Mouse (Mus musculus) kidney, postnatal 10 days (tissue): Measurements from ENCODE around the gene Zfp74.
"Not testable (repeated sequence)": the region's sequence is repeated elsewhere in the genome, so short reads cannot be mapped to it uniquely, and the experiment has no call there.

ENCODE experiments used
- DNase-seq: peaks from one replicate; pipeline ENCODE4 v3.0.0; 2021; ENCODE audit warnings: mixed read lengths

Gene Zfp74

DNA sequence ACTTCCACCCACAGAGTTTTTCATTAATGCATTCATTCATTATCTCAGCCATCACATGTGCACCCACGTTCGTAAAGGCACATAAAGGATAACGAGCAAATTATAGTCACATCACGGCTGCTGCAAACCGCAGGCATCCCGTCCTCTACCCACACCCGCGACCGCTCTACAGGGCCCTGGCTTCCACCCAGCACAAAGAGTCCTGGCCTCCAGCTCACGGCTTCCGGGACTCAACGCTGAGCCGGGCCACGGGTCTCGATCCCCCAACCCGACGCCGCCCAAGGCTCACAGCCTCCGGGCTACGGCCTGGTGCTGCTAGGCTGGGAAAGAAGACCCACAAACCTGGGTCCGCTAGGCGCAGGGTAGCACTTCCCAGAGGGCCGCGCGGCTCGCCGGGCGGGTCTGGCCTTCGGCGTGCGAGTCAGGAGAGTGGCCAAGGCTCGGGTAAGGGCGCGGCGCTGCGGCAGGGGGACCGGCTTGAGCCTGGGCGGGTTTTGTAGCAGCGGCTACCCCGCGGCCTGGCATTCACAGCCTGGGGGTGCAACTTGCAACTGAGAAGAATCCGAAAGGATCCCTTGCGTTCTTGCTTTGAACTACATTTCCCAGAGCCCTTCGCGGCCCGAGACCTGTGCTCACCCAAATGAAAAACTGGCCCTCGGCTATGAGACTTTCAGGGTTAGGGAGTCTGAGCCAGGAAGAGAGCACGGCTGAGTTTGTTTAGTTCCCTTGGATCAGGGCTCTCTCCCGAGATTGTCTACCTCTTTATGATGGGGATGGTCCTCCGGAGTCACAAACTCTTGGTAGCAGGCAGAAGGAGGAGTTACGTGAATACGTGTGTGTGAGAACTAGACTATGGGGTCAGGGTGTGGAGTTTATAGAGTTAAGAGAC is at the start of gene Zfp74:
Gene Zfp74, minus strand, starts transcription at position 577 of the 889 bp plus-strand sequence.
- peak; percentile 86 for DNase-seq

DNA sequence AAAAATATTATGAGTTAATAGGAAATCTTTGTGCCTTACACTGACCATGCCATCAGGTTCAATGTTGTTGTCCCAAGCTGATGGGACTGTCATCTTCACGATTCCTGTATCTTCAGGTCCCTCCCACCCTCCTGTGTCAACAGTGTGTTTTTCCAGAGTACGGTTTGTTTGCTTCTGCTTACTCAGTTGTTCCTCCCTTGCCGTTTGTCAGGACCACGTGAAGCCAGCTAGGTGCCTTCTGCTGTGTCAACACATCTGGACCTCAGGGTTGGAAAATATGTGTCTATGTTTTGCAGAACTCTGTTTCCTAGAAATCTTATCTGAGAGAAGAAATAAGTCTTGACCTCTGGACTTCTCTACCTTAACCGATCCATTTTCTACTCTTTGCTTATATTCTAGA is 46.7 kb upstream of the Zfp74 start:
- no peak for DNase-seq

DNA sequence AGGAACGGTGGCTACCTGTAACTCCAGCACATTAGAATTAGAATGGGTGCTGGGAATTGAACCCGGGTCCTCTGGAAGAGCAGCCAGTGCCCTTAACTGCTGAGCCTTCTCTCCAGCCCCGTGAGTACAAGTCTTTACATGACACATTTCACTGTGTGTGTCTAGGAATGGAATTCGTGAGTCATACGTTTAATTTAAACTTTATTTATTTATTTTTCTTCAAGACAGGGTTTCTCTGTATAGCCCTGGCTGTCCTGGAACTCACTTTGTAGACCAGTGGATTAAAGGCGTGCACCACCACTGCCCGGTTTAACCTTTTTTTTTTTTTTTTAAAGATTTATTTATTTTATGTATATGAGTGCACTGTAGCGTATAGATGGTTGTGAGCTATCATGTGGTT is 41.2 kb upstream of the Zfp74 start:
- no peak for DNase-seq

DNA sequence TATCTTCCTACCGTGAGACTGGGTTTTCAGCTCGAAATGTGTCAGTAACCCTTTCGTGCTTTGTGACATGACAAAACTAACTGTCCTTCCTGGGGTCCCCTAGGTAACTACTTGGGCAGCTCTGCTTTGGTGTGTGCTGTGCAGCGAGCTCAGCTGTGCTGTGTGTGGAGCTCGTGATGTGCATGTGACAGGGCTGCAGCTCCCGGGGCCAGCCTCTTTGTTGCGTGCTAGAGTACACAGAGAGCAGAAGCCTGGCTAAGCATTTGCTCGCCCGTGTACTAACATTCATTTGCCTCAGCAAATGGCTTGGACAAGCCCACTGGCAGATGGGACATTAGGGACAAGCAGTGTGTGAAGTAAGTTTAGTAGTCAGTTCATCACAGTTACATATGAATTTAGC is 39.5 kb upstream of the Zfp74 start:
- DNase-seq, result no peak

DNA sequence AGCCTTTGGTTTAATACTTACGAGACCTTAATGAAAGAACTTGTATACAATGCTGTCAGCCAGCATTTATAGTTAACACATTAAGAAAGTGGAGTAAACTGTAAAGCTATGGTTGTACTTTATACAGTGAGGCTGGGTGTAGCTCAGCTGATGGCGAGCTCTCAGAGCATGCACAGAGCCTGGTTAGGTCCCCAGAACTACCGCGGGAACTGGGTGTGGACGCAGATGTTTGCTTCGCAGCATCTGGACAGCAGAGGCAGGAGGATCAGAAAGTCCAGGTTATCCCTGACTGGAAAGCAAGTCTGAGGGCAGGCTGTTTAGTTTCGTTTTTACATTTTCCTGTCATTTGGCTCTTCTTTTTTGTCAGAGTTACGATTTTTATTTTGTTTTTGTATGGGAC is 38.8 kb upstream of the Zfp74 start:
- DNase-seq, result no peak

DNA sequence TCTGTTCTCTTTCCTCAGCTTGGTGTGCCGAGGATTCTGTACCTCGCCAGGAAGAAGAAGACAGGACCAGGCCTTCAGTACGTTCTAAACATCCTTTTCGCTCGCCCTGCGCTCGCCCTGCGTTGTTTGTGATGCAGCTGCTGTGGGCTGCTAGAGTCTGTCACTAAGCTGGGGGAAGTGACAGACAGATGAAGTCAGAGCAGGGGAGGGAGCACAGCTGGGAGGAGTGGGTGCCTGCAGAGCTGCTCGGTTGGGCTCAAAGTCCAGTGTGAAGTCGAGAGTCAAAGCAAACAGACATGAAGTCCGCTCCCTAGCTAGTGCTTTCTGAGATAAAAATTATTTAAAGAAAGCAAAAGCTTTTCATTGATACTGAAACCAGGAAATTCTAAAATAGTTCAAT is 35.1 kb upstream of the Zfp74 start:
- DNase-seq, result peak; percentile 43

DNA sequence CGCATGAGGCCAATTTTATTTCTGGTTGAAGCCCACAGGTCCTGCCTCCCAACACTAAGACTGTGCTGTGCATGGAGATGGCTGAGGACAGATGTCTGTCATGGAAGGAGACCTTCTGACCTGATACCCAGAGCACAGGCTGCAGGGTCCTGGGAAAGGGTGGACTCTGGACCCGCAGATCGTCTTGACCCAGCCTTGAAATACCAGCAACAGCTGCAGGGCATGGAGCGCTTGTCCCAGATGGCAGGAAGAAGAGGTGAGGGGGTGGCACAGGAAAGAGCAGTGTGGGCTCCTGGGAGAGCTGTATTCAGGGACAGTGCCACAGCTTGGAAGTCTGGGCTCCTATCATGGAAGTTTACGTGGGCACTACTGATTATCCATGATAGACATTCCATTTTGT is 33.7 kb upstream of the Zfp74 start:
- no peak for DNase-seq

DNA sequence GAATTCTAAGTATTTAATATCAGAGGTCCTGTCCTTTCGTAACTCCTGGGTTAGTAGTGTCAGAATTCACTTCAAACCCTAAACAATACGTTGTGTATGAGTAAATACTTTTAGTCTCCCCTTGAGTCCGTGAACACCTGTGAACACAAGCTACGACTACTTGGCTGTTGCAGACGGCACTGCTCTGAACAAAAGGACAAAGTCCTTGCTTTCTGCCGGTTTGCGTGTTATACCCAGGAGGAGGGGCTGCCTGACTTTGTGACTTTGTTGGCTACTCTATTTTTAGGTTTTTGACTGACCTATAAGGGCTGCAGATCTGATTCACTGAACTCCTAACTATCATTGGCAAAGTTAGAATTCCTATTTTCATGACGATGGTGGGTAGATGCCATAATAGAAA is 32.2 kb upstream of the Zfp74 start:
- DNase-seq, result no peak

DNA sequence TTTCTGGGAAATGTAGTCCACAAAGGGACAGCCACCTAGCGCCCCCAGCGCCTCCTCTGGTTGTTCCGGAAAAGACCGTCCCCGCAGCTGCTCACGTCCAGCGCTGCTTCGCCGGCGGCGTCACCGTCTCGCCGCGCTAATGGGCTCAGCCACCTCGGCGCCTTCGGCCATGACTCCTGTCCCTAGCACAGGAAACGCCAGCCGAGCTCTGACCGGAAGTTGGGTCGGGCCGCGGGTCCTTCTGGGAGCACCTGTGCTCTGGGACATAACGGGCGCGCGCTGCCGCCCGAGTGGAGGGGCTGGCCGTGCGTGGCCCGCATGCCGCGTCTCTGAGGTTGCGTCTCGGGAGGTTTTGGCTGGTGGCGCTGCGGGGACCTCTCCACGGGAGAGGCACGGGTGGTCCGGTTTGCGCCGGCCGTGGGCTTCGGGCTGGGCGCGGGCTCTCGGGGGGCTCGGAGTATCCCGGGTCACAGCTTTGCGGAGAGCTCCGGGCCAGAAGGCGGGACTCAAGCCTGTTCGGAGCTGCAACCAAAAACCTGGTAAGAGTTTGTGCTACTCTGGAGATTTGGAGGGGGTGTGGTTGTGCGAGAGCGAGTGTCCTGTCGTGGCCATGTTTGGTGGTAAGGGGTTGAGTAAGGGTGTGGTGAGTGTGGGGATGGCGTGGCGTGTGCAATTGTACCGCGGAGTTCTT is 29.9 kb upstream of the Zfp74 start, which contains the start of gene Zfp568:
Gene Zfp568, plus strand, starts transcription at position 266 of the 691 bp plus-strand sequence.
- peak; percentile 96 for DNase-seq

DNA sequence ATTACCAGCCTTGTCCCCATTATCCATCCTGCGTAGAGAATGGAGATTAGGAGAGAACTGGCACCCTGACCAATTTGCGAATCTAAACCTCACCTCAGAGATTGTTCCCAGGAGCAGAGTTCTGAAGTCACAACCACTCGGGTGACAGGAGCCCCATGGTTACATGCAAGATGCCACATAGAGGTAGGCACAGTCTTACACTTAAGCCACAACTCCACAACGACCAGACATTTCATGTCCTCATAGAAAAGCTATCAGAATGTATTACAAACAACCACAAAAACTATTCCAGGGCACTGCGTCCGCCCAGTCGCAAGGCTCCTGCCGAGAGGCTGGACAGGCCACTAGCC is 29.4 kb upstream of the Zfp74 start:
- DNase-seq, result no peak

DNA sequence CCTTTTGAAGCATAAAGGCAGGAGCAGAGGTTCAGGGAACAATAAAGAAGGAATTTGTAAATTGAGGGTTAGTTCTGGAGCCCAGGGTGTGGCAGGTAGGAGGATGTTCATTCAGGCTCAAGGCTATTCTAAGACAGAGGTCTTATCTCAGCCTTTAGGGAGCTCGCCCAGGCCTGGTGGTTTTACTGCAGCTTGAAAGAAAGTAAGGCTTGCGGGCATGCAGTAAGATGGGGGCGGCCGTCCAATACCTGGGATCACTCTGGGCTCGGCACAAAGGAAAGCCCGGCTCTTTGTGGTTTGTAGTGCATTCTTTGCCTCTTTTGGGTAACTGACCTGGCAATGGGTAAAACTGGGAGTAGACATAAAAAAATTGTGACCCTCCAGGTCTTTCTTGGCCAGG is 29.0 kb upstream of the Zfp74 start:
- DNase-seq, result peak; percentile 28

DNA sequence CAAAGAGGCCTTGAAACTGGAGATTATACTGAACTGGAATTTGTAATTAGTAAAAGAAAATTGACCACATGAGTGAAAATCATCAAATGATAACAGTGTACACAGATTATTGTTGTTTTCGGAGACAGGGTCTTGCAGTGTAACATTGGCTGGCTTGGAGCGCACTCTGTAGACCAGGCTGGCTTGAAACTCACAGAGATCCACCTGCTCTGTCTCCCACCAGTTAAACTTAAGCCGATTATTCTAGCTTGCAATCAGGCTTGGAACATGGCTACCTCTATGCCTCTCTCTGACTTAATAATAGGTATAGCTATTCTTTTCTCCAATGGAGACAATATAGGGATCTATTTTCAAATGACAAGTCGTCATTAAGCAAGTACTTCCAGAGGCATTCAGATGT is 28.5 kb upstream of the Zfp74 start:
- no peak for DNase-seq

DNA sequence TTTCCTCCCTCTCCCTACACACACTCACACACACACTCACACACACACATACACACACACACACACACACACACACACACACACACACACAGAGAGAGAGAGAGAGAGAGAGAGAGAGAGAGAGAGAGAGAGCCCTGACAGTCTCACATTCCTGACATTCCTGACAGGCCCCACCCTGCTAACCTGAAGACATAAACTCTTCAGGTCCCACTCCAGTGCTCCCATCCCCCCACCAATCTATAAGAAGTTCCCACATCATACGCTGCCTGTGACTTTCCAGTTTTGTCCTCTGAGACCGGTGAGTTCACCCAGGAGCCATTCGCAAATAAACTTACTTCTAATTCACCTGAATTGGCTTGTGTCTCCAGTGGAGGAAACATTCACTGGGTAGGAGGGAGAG is 28.0 kb upstream of the Zfp74 start:
- peak; percentile 17 for DNase-seq

DNA sequence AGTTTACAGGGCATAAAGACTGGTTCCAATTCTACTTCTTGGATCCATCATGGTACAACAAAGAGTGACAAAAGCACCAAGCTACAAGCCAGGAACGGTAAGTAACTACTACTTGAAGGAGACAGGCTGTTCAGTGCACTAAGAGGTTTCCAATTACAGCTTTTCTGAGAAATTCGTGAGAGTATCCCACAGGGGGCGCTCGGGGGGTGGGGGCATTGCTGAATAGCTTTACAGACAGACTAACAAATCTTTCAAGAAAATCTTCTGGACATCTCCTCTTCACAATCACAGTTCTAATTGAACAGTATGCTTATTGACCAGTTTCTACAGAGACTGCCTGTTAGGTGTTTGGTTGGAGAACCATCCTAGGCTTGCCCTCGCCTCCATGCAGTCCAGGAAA is 27.6 kb upstream of the Zfp74 start:
- peak; percentile 14 for DNase-seq

DNA sequence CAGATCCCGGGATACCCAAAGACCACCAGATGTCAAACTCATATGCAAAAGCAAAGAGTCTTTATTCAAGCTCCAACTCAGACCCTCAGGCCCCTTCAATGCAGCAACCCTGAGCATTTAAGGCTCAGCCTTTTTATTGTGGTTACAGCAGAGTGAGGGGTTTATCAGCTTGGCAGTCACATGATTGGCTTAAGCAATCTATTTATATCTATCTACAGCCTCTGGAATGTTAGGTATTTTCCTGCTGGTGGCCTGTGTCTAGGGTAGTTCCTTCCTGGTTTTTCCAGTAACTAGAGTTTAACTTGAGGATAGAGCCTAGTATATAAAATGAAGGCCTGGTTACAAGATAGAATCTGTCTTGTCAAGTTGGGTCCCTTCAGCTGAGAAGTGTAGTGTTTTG is 26.9 kb upstream of the Zfp74 start:
- DNase-seq, result no peak

DNA sequence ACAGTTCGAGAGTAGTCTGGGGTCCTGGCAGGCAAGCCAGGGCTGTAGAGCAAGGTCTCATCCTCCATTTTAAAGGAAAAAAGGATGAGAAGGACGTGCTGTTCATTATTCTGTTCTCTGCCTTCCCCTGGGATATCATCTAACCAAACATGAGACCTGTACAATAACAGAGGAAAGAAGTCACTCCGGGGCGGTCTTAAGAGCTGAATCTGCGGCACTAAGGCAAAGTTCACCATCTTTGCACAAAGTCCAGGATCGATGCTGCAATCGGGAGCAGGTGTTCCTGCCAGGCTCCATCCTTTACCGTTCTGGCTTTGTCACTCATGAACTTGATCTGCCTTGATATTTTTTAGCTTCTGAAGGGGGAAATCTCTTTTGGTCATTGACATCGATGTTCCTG is 16.8 kb upstream of the Zfp74 start:
- DNase-seq, result no peak

DNA sequence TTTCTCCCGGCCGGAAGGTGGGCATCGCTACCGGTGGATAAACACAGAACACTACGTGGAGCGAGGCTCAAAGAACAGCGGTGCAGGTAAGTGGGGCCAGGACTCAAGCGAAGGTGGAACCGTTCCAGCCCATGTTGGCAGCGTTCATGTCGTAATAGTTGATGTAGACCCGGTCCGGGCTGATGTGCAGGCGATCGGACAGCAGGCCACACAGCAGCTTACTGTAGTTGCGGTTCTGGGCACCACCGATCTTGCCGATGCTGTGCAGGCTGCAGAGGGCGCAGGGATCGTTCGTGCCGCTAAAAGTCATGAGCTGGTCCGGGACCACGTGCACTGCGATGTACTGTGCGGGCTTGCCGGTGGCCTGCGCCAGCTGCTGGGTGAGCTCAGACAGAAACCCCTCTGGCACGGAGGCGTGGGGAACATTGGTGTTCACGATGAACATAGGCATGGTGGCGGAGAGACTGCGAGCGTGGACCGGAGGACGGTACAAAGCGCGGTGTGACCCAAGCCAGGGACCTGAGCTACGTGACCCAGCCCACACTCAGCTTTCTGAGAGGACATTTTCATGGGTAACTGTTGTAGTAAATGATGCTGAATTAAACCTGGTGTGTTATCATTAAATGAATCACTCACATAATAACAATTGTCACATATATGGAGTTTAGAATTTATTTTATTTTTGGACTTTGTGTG is 11.4 kb upstream of the Zfp74 start:
- DNase-seq, result not testable (repeated sequence)

DNA sequence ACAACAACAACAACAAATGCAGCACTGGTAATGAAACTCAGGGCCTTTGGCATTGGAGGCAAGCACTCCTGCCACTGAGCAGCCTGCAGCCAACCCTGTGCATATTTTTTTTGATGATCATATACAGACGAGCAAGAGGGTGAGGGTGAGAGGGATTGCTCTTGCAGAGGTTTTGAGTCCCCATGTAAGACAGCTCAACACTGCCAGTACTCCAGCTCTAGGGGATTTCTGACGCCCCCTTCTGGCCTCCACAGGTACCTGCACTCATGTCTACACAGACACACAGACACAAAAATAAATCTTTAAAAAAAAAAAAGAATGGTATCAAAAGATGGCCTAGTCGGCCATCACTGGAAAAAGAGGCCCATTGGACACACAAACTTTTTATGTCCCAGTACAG is 5.1 kb upstream of the Zfp74 start:
- no peak for DNase-seq

DNA sequence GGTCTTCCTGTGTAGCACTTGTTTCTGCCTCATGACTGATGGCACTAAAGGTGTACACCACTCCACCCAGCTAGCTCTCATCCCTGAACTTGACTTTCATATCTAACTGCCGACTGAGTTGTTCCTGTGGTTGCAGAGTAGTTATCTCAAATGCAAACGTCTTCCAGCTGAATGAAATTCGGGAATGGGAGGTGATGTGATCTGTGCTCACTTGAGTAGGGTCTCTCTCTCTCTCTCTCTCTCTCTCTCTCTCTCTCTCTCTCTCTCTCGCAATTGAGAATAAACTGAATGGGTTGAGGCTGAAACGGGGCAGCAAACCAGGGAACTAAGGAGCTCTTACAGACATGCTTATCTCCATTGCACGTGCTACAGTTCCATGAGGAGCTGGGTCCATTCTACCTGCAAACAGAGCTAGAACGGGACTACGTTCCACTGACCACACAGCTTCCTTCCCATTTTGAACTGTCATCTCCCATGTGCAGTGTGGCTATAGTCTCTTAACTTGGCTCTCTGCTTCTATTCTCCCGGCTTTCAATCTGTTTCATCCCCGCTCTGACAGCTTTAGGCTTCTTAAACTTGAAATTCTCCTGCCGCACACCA is 4.3 kb upstream of the Zfp74 start:
- DNase-seq, result no peak

DNA sequence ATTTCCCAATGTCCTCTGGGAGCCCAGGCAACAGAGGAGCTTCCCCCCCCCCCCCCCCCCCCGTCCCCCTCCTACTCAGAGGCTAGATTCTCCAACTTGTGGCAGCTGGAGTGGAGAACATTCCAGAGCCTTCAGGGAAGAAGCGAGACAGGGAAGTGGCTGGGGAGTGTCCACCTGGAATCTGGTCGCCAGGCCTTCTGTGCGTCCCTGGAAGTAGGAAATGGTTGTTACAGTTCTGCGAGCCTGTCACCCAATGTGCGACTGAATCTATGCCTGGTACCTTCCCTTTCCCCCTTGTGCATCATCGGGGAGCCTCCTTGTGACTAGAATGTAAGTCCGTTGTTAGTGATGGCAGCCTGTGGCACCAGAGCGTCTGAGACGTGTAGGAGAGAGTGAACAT is 2.4 kb upstream of the Zfp74 start:
- DNase-seq, result peak; percentile 26

DNA sequence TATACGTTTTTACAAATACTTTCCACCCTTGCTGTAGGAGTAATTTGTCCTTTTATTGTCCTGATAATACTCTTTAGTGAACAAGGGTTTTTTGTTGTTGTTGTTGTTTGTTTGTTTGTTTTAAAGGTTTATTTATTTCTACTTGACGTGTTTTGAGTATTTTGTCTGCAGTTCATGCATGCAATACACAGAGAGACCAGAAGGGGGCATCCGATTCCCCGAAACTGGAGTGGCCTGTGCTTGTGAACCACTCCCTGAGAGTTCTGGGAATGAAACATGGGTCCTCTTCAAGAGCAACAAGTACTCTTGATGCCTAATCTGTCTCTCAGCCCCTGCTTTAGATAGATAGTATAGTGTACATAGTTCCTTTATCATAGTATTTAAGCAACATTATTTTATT is 842 bp upstream of the Zfp74 start:
- DNase-seq, result peak; percentile 69

DNA sequence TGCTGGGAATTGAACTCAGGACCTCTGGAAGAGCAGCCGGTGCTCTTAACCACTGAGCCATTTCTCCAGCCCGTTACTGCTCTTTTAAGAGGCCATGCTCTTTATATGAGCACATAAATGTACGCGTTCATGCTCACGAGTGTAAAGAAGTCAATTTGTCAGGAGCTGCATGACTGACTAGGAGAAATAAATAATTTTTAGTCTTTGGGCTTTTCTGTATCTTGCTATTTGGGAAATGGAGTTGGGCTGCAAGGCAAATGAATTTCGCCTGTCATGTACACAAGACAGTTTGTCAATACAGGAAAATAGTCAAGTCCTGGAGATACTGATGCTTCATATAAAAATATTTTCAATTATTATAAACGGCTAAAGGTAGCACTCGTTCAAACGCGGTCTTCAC is 803 bp downstream of the Zfp74 start:
- no peak for DNase-seq

DNA sequence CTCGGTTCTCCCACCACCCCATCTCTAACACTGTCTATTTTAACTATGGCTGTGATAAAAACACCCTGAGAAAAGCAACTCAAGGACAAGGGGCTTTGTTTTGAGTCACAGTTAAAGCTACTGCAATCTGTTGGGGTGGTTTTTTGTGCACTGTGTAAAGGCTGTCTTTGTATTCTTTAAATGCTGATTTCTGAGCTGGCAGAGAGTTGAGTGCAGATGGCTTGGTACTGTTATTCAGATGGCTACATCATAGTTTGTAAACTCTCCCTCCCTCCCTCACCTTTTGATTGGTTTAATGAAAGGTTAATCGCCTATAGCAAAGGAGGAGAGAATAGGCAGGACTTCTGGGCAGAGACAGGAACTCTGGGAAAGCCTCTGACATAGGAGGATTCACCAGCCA is 9.7 kb downstream of the Zfp74 start:
- DNase-seq, result no peak
